Mouse (Mus musculus) limb, embryonic 13.5 days (tissue): ENCODE measurements around the gene Gm10271. TPM values are rescaled to one million over a fixed set of nuclear protein-coding genes. Genes with fewer than 3 reads are reported as not detected.

Source experiments
- ATAC-seq: fragments of 200-750 bp; cut with Nextera tagmentation; 2 replicates; pipeline ENCODE4 v1.8.0; 2017; ENCODE audit warnings: low read depth, moderate number of reproducible peaks, moderate TSS enrichment; ENCODE audit not compliant: low FRiP score
- H3K27ac ChIP-seq: fragments of 300-500 bp; sonication (generic); 2 replicates; pipeline ENCODE4 v1.5.1; 2015; ENCODE audit warnings: inconsistent platforms, mild to moderate bottlenecking, moderate library complexity
- H3K27me3 ChIP-seq: fragments of 300-500 bp; sonication (generic); 2 replicates; pipeline ENCODE4 v1.6.1; 2015; ENCODE audit warnings: mild to moderate bottlenecking, inconsistent platforms
- H3K36me3 ChIP-seq: fragments of 300-500 bp; sonication (generic); 2 replicates; pipeline ENCODE4 v1.6.1; 2015; ENCODE audit warnings: inconsistent platforms, mild to moderate bottlenecking, moderate library complexity
- H3K4me1 ChIP-seq: fragments of 300-500 bp; sonication (generic); 2 replicates; pipeline ENCODE4 v1.6.1; 2015; ENCODE audit warnings: inconsistent platforms
- H3K4me2 ChIP-seq: fragments of 300-500 bp; sonication (generic); replicated peaks from 2 replicates; pipeline ENCODE4 v1.6.1; 2015; ENCODE audit warnings: inconsistent platforms, mild to moderate bottlenecking, moderate library complexity
- H3K4me3 ChIP-seq: fragments of 300-500 bp; sonication (generic); 2 replicates; pipeline ENCODE4 v1.5.1; 2015; ENCODE audit warnings: moderate library complexity, mild to moderate bottlenecking, inconsistent platforms
- H3K9ac ChIP-seq: fragments of 300-500 bp; sonication (generic); 2 replicates; pipeline ENCODE4 v1.6.1; 2015; ENCODE audit warnings: mild to moderate bottlenecking, inconsistent platforms
- H3K9me3 ChIP-seq: fragments of 300-500 bp; sonication (generic); 2 replicates; pipeline ENCODE4 v1.6.1; 2016; ENCODE audit warnings: inconsistent platforms
- WGBS: fragments of 180-500 bp; shearing (Covaris S2); methylation state at CpG from one replicate; pipeline ENCODE4 v1.1.7; 2015; 5-methylcytosine and 5-hydroxymethylcytosine counted together
- polyA plus RNA-seq: library from polyadenylated mRNA; unstranded; fragments of >200 nt; fragmentation: Nextera tagmentation; extraction: Ambion mirVana; gene quantifications from 2 replicates; pipeline ENCODE4 v1.2.1, GENCODE M21; 2015

Gm10271 gene
- polyA plus RNA-seq, result not detected in 2 replicates

- Histone ChIP-seq H3K4me1 (no peaks in the 10 kb centered on the region), H3K27me3 (no peaks in the 10 kb centered on the region), H3K4me2 (no peak within 1 kb of the TSS), H3K36me3 (no peaks in the 10 kb centered on the region), H3K9ac (no peak within 1 kb of the TSS), H3K4me3 (no peak within 1 kb of the TSS), H3K27ac (no peak within 1 kb of the TSS), H3K9me3 (no peaks in the 10 kb centered on the region)
- ATAC-seq, result no peak
- WGBS, result 91% methylated on average over 6 of the region's 6 CpGs
These were observed at the start of gene Gm10271 for GRCm38 (mm10) chr10:116972509-116972908. Gene Gm10271, minus strand, starts transcription at chr10:116972609.

GRCm38 (mm10) chr10:117021020-117021754, 48.8 kb upstream of the Gm10271 start:
- 0 out of 2 replicates have a peak overlapping the region, but pooled peaks have one; percentile 35 for H3K9ac ChIP-seq
- H3K27me3 ChIP-seq, result peaks cover 20% of the 10 kb centered on the region
- H3K4me3 ChIP-seq, result no peak overlapping the region
- H3K27ac ChIP-seq, result no peak overlapping the region
- H3K4me1 ChIP-seq, result peaks cover 23% of the 10 kb centered on the region
- H3K36me3 ChIP-seq, result no peaks in the 10 kb centered on the region
- peak overlapping the region; percentile 25 for H3K4me2 ChIP-seq
- no peaks in the 10 kb centered on the region for H3K9me3 ChIP-seq
- ATAC-seq, result peak; percentile 77
- 19% methylated on average over 21 of the region's 21 CpGs for WGBS

GRCm38 (mm10) chr10:117018281-117018840, 46.0 kb upstream of the Gm10271 start:
- no peak for ATAC-seq
- peaks cover 15% of the 10 kb centered on the region for H3K4me1 ChIP-seq
- no peak overlapping the region for H3K27ac ChIP-seq
- no peak overlapping the region for H3K9ac ChIP-seq
- no peak overlapping the region for H3K4me2 ChIP-seq
- no peak overlapping the region for H3K4me3 ChIP-seq
- no peaks in the 10 kb centered on the region for H3K36me3 ChIP-seq
- H3K27me3 ChIP-seq, result 0 out of 2 replicates have a peak, but pooled peaks cover 6% of the 10 kb centered on the region
- H3K9me3 ChIP-seq, result no peaks in the 10 kb centered on the region
- WGBS, result 56% methylated on average over 7 of the region's 7 CpGs

GRCm38 (mm10) chr10:117014565-117014964, 42.2 kb upstream of the Gm10271 start:
- no peak overlapping the region for H3K27ac ChIP-seq
- no peaks in the 10 kb centered on the region for H3K9me3 ChIP-seq
- H3K9ac ChIP-seq, result no peak overlapping the region
- peaks cover 3% of the 10 kb centered on the region for H3K4me1 ChIP-seq
- ATAC-seq, result no peak
- no peaks in the 10 kb centered on the region for H3K36me3 ChIP-seq
- H3K4me3 ChIP-seq, result no peak overlapping the region
- WGBS, result 87% methylated on average over 5 of the region's 5 CpGs
- no peak overlapping the region for H3K4me2 ChIP-seq
- H3K27me3 ChIP-seq, result no peaks in the 10 kb centered on the region

- peak overlapping the region; percentile 34 for H3K4me2 ChIP-seq
- peak; percentile 81 for ATAC-seq
- H3K36me3 ChIP-seq, result no peaks in the 10 kb centered on the region
- H3K9ac ChIP-seq, result no peak overlapping the region
- H3K27ac ChIP-seq, result no peak overlapping the region
- whole genome bisulfite sequencing, result 18% methylated on average over 12 of the region's 12 CpGs
- peaks cover 3% of the 10 kb centered on the region for H3K4me1 ChIP-seq
- H3K4me3 ChIP-seq, result no peak overlapping the region
- no peaks in the 10 kb centered on the region for H3K9me3 ChIP-seq
- H3K27me3 ChIP-seq, result no peaks in the 10 kb centered on the region
These were observed 41.4 kb upstream of the Gm10271 start for GRCm38 (mm10) chr10:117013689-117014390.

- H3K9me3 ChIP-seq, result no peaks in the 10 kb centered on the region
- no peaks in the 10 kb centered on the region for H3K36me3 ChIP-seq
- WGBS, result 60% methylated on average over 8 of the region's 8 CpGs
- H3K4me3 ChIP-seq, result no peak overlapping the region
- ATAC-seq, result no peak
- peaks cover 8% of the 10 kb centered on the region for H3K4me1 ChIP-seq
- no peak overlapping the region for H3K9ac ChIP-seq
- H3K27ac ChIP-seq, result no peak overlapping the region
- no peaks in the 10 kb centered on the region for H3K27me3 ChIP-seq
- H3K4me2 ChIP-seq, result no peak overlapping the region
These were observed 38.6 kb upstream of the Gm10271 start for GRCm38 (mm10) chr10:117011047-117011446.

GRCm38 (mm10) chr10:117009691-117010090, 37.3 kb upstream of the Gm10271 start:
- Histone ChIP-seq H3K27ac (no peak overlapping the region), H3K4me2 (no peak overlapping the region), H3K4me1 (peaks cover 18% of the 10 kb centered on the region), H3K9ac (no peak overlapping the region), H3K36me3 (no peaks in the 10 kb centered on the region), H3K27me3 (no peaks in the 10 kb centered on the region), H3K9me3 (no peaks in the 10 kb centered on the region), H3K4me3 (no peak overlapping the region)
- WGBS, result 77% methylated on average over 6 of the region's 6 CpGs
- ATAC-seq, result no peak

- no peak overlapping the region for H3K9ac ChIP-seq
- H3K36me3 ChIP-seq, result no peaks in the 10 kb centered on the region
- 49% methylated on average over 12 of the region's 12 CpGs for WGBS
- no peak overlapping the region for H3K4me2 ChIP-seq
- no peaks in the 10 kb centered on the region for H3K9me3 ChIP-seq
- ATAC-seq, result no peak
- no peaks in the 10 kb centered on the region for H3K27me3 ChIP-seq
- peaks cover 22% of the 10 kb centered on the region for H3K4me1 ChIP-seq
- H3K4me3 ChIP-seq, result no peak overlapping the region
- H3K27ac ChIP-seq, result no peak overlapping the region; the same call in 1 of the 2 replicates
These were observed 33.5 kb upstream of the Gm10271 start for GRCm38 (mm10) chr10:117005707-117006464.

GRCm38 (mm10) chr10:117004695-117005094, 32.3 kb upstream of the Gm10271 start:
- ATAC-seq, result peak; percentile 62
- WGBS, result 33% methylated on average over 5 of the region's 5 CpGs

GRCm38 (mm10) chr10:117000975-117001374, 28.6 kb upstream of the Gm10271 start:
- no peak overlapping the region for H3K4me2 ChIP-seq
- H3K27me3 ChIP-seq, result no peaks in the 10 kb centered on the region
- H3K36me3 ChIP-seq, result no peaks in the 10 kb centered on the region
- WGBS, result 73% methylated on average over 12 of the region's 12 CpGs
- no peak overlapping the region for H3K27ac ChIP-seq
- no peak overlapping the region for H3K4me3 ChIP-seq
- peaks cover 16% of the 10 kb centered on the region for H3K4me1 ChIP-seq
- no peak overlapping the region for H3K9ac ChIP-seq
- H3K9me3 ChIP-seq, result no peaks in the 10 kb centered on the region
- ATAC-seq, result no peak

More at GRCm38 (mm10) chr10:117004695-117005094, 32.3 kb upstream of the Gm10271 start:
- Histone ChIP-seq H3K4me2 (no peak overlapping the region; the same call in 1 of the 2 replicates), H3K4me3 (no peak overlapping the region), H3K27ac (no peak overlapping the region), H3K27me3 (no peaks in the 10 kb centered on the region), H3K9ac (no peak overlapping the region), H3K36me3 (no peaks in the 10 kb centered on the region), H3K4me1 (peaks cover 22% of the 10 kb centered on the region), H3K9me3 (no peaks in the 10 kb centered on the region)

GRCm38 (mm10) chr10:116998716-116999455, 26.5 kb upstream of the Gm10271 start:
- WGBS, result 78% methylated on average over 17 of the region's 17 CpGs
- H3K9ac ChIP-seq, result no peak overlapping the region
- H3K4me3 ChIP-seq, result no peak overlapping the region
- H3K36me3 ChIP-seq, result no peaks in the 10 kb centered on the region
- no peaks in the 10 kb centered on the region for H3K9me3 ChIP-seq
- no peak overlapping the region for H3K4me2 ChIP-seq
- no peaks in the 10 kb centered on the region for H3K27me3 ChIP-seq
- H3K27ac ChIP-seq, result no peak overlapping the region
- no peaks in the 10 kb centered on the region for H3K4me1 ChIP-seq
- no peak for ATAC-seq
